Mouse (Mus musculus) liver, embryonic 16.5 days (tissue): ENCODE data around the gene Foxg1. TPM values are rescaled to one million over a fixed set of nuclear protein-coding genes. Genes with fewer than 3 reads are reported as not detected.

ENCODE experiments used
- ATAC-seq: fragments of 200-750 bp; cut with Nextera tagmentation; 2 replicates; pipeline ENCODE4 v1.8.0; 2017; ENCODE audit warnings: low read depth, mild to moderate bottlenecking, moderate number of reproducible peaks, moderate library complexity
- H3K27ac ChIP-seq: fragments of 300-500 bp; sonication (generic); 2 replicates; pipeline ENCODE4 v1.5.1; 2014; ENCODE audit warnings: mild to moderate bottlenecking, low read length
- H3K27me3 ChIP-seq: fragments of 300-500 bp; sonication (generic); 2 replicates; pipeline ENCODE4 v1.6.1; 2014; ENCODE audit warnings: low read depth, low read length, mixed read lengths; ENCODE audit not compliant: control insufficient read depth, insufficient read depth
- H3K36me3 ChIP-seq: fragments of 300-500 bp; sonication (generic); 2 replicates; pipeline ENCODE4 v1.6.1; 2014; ENCODE audit warnings: mild to moderate bottlenecking; ENCODE audit not compliant: control insufficient read depth, insufficient read depth
- H3K4me1 ChIP-seq: fragments of 300-500 bp; sonication (generic); 2 replicates; pipeline ENCODE4 v1.6.1; 2014; ENCODE audit warnings: low read depth, low read length, mixed read lengths; ENCODE audit not compliant: control insufficient read depth
- H3K4me2 ChIP-seq: fragments of 300-500 bp; sonication (generic); 2 replicates; pipeline ENCODE4 v1.6.1; 2014; ENCODE audit warnings: low read depth, low read length, mixed read lengths
- H3K4me3 ChIP-seq: fragments of 300-500 bp; sonication (generic); 2 replicates; pipeline ENCODE4 v1.5.1; 2014; ENCODE audit warnings: low read depth, mild to moderate bottlenecking, low read length
- H3K9ac ChIP-seq: fragments of 300-500 bp; sonication (generic); 2 replicates; pipeline ENCODE4 v1.6.1; 2014; ENCODE audit warnings: low read depth, low read length
- H3K9me3 ChIP-seq: fragments of 300-500 bp; sonication (generic); replicated peaks from 2 replicates; pipeline ENCODE4 v1.6.1; 2016; ENCODE audit warnings: low read length; ENCODE audit not compliant: control insufficient read depth
- WGBS: fragments of 180-500 bp; shearing (Covaris S2); extraction: QIAGEN DNeasy Blood & Tissue Kit; methylation state at CpG from one replicate; pipeline ENCODE4 v1.1.7; 2014; ENCODE audit not compliant: insufficient replicate concordance; 5-methylcytosine and 5-hydroxymethylcytosine counted together
- polyA plus RNA-seq: library from polyadenylated mRNA; unstranded; fragments of >200 nt; fragmentation: Nextera tagmentation; extraction: Ambion mirVana; gene quantifications from 2 replicates; pipeline ENCODE4 v1.2.1, GENCODE M21; 2015

Foxg1 gene
- polyA plus RNA-seq = not detected in 2 replicates

DNA sequence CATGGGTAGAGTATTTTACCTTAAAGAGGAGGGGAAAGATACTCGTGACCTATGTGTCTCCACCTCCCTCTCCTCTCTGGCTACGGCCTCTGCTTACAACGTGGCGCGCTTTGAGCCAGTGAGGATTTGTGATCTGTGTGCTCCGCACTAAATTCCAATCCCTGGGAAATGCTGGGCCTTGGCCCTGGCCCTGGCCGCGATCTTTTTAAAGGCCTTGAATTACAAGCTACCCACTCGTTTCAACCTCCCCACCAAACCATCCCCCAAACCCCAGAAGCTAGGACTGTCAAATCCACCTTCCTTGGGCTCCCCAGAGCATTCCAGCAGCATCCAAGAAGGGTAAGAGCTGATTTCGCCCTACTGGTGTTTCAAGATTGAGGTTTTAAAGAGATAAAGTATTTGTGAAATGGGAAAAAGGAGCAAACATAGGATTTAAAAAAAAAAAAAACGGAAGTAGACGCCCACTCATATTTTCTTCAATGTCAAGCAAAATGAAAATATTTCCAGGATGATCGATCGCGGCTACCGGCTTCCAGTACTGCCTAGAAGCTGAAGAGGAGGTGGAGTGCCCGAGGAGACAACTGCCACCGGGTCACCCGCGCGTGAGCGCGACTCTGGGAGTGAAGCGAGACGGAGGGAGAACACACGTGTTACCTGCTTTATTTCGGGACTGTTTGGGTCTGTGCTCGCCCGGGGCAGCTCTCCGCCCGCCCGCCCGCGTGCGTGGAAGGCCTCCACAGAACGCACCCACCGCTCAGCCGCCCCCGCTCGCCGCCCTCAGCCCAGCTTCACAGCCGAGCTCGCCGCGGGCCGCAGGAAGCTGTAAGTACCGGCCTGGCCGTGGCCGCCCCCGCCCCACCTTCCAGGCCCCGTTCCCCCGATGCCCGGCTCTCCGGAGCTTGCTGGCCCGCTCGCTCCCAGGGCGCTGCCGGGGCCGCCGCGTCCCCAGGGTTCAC is at the start of gene Foxg1:
Gene Foxg1, plus strand, starts transcription at position 96 of the 956 bp plus-strand sequence.
- Histone ChIP-seq H3K9me3 (no peaks in the 10 kb centered on the region), H3K4me2 (peak within 1 kb of the TSS; percentile 44), H3K4me1 (no peaks in the 10 kb centered on the region; the same call in 1 of the 2 replicates), H3K9ac (no peak within 1 kb of the TSS), H3K27me3 (peaks cover 82% of the 10 kb centered on the region), H3K4me3 (peak within 1 kb of the TSS; percentile 31), H3K27ac (no peak within 1 kb of the TSS), H3K36me3 (no peaks in the 10 kb centered on the region)
- under 1% methylated on average over 51 of the region's 61 CpGs for WGBS
- ATAC-seq = no peak

DNA sequence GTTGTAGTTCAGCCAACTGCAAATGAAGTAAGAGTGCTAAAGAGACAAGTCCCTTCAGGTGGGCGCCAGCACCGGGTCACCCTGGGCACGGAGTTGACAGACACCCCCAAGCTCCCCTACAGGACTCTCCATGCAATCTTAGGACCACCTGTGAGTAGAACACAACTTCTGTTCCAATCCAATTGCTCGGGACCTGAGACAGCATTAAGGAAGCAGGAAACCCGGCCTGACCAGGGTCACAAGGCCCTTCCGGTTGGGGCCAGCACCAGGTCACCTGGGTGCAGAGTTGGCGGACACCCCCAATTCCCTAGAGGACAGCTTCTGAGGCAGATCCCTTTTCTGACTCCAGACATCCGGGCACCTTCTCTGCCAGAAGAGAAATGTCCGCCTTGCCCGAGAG is 32.8 kb upstream of the Foxg1 start:
- H3K9me3 ChIP-seq = no peaks in the 10 kb centered on the region
- H3K27me3 ChIP-seq = no peaks in the 10 kb centered on the region
- H3K4me3 ChIP-seq = no peak overlapping the region
- no peak for ATAC-seq
- H3K27ac ChIP-seq = no peak overlapping the region
- H3K36me3 ChIP-seq = no peaks in the 10 kb centered on the region
- 64% methylated on average over 10 of the region's 10 CpGs for WGBS
- no peak overlapping the region for H3K9ac ChIP-seq
- no peak overlapping the region for H3K4me2 ChIP-seq
- no peaks in the 10 kb centered on the region for H3K4me1 ChIP-seq

DNA sequence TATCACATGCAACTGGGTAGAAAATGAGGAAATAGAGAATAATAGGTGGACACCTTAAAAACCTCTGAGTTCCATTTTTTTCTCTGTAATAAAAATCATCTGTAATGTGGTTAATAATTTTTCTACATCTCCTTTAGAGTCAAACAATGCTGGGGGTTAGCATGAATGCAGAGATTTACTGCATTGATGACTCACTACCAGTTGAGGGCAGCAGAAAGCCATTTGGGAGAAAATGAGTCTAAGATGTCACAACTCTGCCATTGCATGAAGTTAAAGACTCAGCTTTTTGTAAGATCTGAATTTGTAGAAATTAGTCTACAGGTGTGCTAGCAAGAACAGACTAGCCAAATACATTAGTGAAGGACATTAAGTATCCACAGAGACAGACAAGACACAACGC is 13.5 kb upstream of the Foxg1 start:
- H3K4me2 ChIP-seq = no peak overlapping the region
- no peak overlapping the region for H3K4me3 ChIP-seq
- WGBS = 39% methylated on average over 1 of the region's 1 CpGs
- no peaks in the 10 kb centered on the region for H3K4me1 ChIP-seq
- no peak overlapping the region for H3K27ac ChIP-seq
- no peaks in the 10 kb centered on the region for H3K9me3 ChIP-seq
- ATAC-seq = no peak
- H3K36me3 ChIP-seq = no peaks in the 10 kb centered on the region
- H3K9ac ChIP-seq = no peak overlapping the region
- H3K27me3 ChIP-seq = peaks cover 15% of the 10 kb centered on the region

DNA sequence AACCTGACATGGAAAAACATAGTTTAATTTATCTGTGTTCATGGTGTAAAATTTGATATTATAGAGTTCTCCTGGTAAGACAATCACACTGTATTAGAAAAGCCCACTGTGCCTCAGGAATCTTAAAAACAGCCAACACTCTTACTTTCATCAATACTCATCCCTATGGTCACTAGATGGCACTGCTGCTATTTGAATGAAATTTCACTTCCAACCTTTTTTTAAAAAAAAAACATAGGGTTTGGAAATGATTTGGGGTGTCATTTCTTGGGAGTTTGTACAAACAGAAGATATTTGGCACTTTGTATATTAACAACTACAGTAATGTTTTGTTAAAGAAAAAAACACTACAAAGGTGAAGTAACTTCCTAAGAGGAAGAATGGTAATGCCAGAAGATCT is 10.3 kb upstream of the Foxg1 start:
- Histone ChIP-seq H3K27ac (no peak overlapping the region), H3K4me2 (no peak overlapping the region), H3K4me3 (no peak overlapping the region), H3K36me3 (no peaks in the 10 kb centered on the region), H3K9ac (no peak overlapping the region), H3K9me3 (no peaks in the 10 kb centered on the region), H3K27me3 (peaks cover 42% of the 10 kb centered on the region), H3K4me1 (no peaks in the 10 kb centered on the region)
- no peak for ATAC-seq

DNA sequence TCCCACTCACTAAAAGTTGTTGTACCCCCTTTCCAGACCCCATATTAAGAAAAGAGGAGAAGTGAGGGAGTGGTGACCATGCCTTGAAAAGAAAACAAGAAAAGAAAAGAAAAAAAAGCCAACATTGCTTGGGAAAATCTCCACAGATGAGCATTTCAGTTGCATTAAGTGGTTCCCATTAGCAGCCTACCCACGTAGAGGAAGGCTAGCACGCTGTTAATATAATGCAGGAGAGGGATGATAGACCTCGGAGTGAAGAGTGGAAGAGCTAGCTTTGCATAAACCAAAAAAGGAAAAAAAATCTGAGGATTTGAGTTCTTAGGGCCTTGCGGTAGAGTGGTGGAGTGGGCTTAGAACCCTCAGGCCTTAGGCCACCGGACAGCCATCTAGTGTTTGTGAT is 9.3 kb upstream of the Foxg1 start:
- Histone ChIP-seq H3K4me3 (no peak overlapping the region), H3K4me2 (no peak overlapping the region), H3K27me3 (peaks cover 52% of the 10 kb centered on the region), H3K4me1 (no peaks in the 10 kb centered on the region), H3K36me3 (no peaks in the 10 kb centered on the region), H3K9ac (no peak overlapping the region), H3K9me3 (no peaks in the 10 kb centered on the region), H3K27ac (no peak overlapping the region)
- no peak for ATAC-seq
- WGBS = 5% methylated on average over 5 of the region's 5 CpGs

GRCm38 (mm10) chr12:49373821-49374605 is 8.4 kb upstream of the Foxg1 start:
- Histone ChIP-seq H3K4me2 (no peak overlapping the region), H3K4me3 (peak overlapping the region; percentile 13; the same call in 1 of the 2 replicates), H3K36me3 (no peaks in the 10 kb centered on the region), H3K9me3 (no peaks in the 10 kb centered on the region), H3K27ac (no peak overlapping the region), H3K4me1 (no peaks in the 10 kb centered on the region), H3K9ac (no peak overlapping the region), H3K27me3 (peaks cover 61% of the 10 kb centered on the region)
- ATAC-seq = no peak
- 2% methylated on average over 24 of the region's 24 CpGs for WGBS

DNA sequence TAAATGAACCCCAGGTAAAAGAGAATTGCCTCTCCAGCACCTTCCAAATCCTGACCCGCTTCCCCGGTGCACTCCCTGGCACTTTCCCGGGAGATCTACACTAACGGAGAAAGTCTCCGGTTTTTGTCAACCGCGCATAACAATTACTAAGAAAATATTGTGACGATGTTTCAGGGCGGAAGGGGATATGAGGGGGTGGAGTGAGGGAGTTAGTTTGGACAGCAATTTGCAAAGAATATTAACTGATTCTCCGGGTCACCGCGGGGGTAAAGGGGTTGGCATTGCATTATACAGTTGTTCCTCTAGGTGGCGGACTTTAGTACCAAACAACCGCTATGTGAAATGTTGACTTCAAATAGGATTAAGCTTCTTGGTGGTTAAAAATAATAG is 7.9 kb upstream of the Foxg1 start:
- 1% methylated on average over 14 of the region's 14 CpGs for WGBS
- no peaks in the 10 kb centered on the region for H3K36me3 ChIP-seq
- peak overlapping the region; percentile 13; the same call in 1 of the 2 replicates for H3K4me3 ChIP-seq
- no peak for ATAC-seq
- H3K4me1 ChIP-seq = no peaks in the 10 kb centered on the region
- H3K9ac ChIP-seq = no peak overlapping the region
- H3K27me3 ChIP-seq = peaks cover 66% of the 10 kb centered on the region
- H3K27ac ChIP-seq = no peak overlapping the region
- H3K4me2 ChIP-seq = no peak overlapping the region
- H3K9me3 ChIP-seq = no peaks in the 10 kb centered on the region

DNA sequence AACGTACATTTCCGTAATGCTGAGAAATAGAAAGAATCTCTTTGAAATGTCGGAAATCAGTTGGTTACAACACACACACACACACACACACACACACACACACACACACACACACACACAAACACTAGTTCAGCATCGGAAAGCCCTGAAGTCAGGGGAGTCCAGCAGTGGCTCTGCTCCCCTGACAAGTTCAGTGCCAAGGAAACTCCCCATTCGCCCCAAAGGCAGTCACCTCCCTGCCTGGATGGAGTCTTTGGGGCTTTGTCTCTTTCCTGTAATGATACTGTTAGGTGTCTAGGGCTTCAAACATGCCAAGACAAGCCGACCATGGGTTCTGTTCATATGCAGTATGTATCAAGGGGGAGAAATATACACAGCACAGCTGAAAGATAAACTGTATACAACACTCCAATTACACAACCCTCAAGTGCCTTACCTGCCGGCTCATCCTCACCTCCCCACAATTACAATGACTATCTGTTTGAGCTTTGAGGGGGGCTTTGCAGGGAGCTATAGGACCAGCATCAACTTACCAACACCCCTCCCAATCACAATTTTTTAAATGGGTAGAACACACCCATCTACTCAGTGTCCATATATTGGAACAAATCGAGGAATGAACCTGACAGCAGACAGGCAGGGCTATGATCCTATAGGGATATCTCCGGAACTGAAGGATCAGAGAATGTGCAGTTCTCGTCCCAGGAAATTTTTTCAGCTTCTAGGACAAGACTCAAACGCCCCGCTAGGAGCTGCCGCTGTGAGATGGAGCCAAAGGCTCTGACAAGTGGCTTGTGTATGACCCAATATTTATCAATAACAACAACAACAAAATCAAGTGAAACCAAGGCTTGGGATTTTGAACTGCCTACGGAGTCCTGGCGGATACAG is 6.8 kb upstream of the Foxg1 start:
- Histone ChIP-seq H3K4me2 (no peak overlapping the region), H3K9ac (no peak overlapping the region), H3K9me3 (no peaks in the 10 kb centered on the region), H3K27ac (no peak overlapping the region), H3K4me1 (no peaks in the 10 kb centered on the region), H3K36me3 (no peaks in the 10 kb centered on the region), H3K4me3 (no peak overlapping the region), H3K27me3 (peaks cover 77% of the 10 kb centered on the region)
- ATAC-seq = no peak
- 5% methylated on average over 15 of the region's 15 CpGs for WGBS
